Mouse (Mus musculus) stomach, embryonic 14.5 days (tissue): Measurements from ENCODE around the gene Trim10. TPM values are rescaled to one million over a fixed set of nuclear protein-coding genes. Genes with fewer than 3 reads are reported as not detected.

Experiments used
- ATAC-seq: fragments of 200-750 bp; cut with Nextera tagmentation; 2 replicates; pipeline ENCODE4 v1.8.0; 2017; ENCODE audit warnings: low read depth, moderate TSS enrichment; ENCODE audit not compliant: insufficient number of reproducible peaks, insufficient read depth, low FRiP score
- H3K27ac ChIP-seq: fragments of 300-500 bp; sonication (generic); 2 replicates; pipeline ENCODE4 v1.5.1; 2014; ENCODE audit warnings: mild to moderate bottlenecking, low read length, moderate library complexity, mixed read lengths
- H3K27me3 ChIP-seq: fragments of 300-500 bp; sonication (generic); 2 replicates; pipeline ENCODE4 v1.6.1; 2014; ENCODE audit warnings: low read length, control low read depth, mixed read lengths; ENCODE audit not compliant: control insufficient read depth, insufficient read depth
- H3K36me3 ChIP-seq: fragments of 300-500 bp; sonication (generic); 2 replicates; pipeline ENCODE4 v1.6.1; 2014; ENCODE audit warnings: mild to moderate bottlenecking, control low read depth, low read length, moderate library complexity, mixed read lengths; ENCODE audit not compliant: control insufficient read depth, insufficient read depth
- H3K4me1 ChIP-seq: fragments of 300-500 bp; sonication (generic); 2 replicates; pipeline ENCODE4 v1.6.1; 2014; ENCODE audit warnings: low read length, control low read depth, mixed read lengths; ENCODE audit not compliant: control insufficient read depth, insufficient read depth
- H3K4me2 ChIP-seq: fragments of 300-500 bp; sonication (generic); replicated peaks from 2 replicates; pipeline ENCODE4 v1.6.1; 2014; ENCODE audit warnings: low read depth, low read length, control low read depth
- H3K4me3 ChIP-seq: fragments of 300-500 bp; sonication (generic); 2 replicates; pipeline ENCODE4 v1.5.1; 2014; ENCODE audit warnings: low read depth, low read length, control low read depth
- H3K9ac ChIP-seq: fragments of 300-500 bp; sonication (generic); replicated peaks from 2 replicates; pipeline ENCODE4 v1.6.1; 2014; ENCODE audit warnings: low read depth, mild to moderate bottlenecking, control low read depth, low read length, moderate library complexity, mixed read lengths
- H3K9me3 ChIP-seq: fragments of 300-500 bp; sonication (generic); 2 replicates; pipeline ENCODE4 v1.6.1; 2016; ENCODE audit warnings: low read depth, low read length, control low read depth; ENCODE audit not compliant: control insufficient read depth
- WGBS: fragments of 180-500 bp; shearing (Covaris S2); extraction: QIAGEN DNeasy Blood & Tissue Kit; methylation state at CpG from one replicate; pipeline ENCODE4 v1.1.7; 2014; 5-methylcytosine and 5-hydroxymethylcytosine counted together
- polyA plus RNA-seq: library from polyadenylated mRNA; unstranded; fragments of >200 nt; fragmentation: Nextera tagmentation; extraction: Ambion mirVana; gene quantifications from 2 replicates; pipeline ENCODE4 v1.2.1, GENCODE M21; 2014

Gene Trim10
- polyA plus RNA-seq, 1 experiment from 2014 or later = 1.5 TPM

DNA sequence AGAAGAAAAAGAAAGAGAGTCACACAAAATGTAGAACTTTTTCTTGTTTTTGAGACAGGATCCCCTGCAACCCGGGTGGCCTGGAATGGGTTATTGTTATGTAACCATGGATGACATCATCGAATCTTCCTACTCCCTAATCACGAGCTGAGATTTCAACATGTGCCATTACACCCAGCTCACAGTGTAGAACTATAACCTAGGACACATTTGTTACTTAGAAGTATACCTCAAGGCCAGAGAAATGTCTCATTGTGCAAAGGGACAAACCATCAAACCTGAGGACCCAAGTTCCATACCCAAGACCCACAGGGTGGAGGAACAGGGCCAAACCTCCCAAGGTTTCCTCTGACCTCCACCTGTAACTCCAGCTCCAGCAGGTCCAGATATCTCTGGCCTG, 34.3 kb downstream of the Trim10 start:
- Histone ChIP-seq H3K4me1 (no peaks in the 10 kb centered on the region), H3K27ac (no peak overlapping the region), H3K9ac (no peak overlapping the region), H3K4me3 (no peak overlapping the region), H3K27me3 (no peaks in the 10 kb centered on the region), H3K4me2 (no peak overlapping the region), H3K36me3 (no peaks in the 10 kb centered on the region), H3K9me3 (no peaks in the 10 kb centered on the region)
- WGBS = 71% methylated on average over 3 of the region's 3 CpGs
- no peak for ATAC-seq

DNA sequence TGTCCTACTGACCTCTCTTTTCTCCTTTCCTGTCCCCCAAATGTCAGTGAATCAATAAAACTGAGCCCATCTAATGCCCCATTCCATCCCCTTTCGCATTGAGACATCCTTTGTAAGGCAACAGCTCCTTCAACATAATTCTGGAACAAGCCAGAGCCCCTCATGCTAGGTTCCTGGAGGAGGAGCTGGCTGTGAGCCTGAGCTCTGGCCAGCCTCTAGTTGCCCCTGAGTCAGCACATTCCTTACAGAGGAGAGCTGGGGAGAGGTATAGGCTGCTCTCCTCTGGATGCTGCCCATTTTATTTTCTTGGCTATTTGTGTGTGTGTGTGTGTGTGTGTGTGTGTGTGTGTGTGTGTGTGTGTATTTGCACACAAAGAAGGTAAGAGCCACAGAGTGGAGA, 38.9 kb downstream of the Trim10 start:
- ATAC-seq = peak; percentile 65; the same call in 1 of the 2 replicates
- Histone ChIP-seq H3K27me3 (no peaks in the 10 kb centered on the region), H3K4me1 (no peaks in the 10 kb centered on the region), H3K4me3 (no peak overlapping the region), H3K36me3 (no peaks in the 10 kb centered on the region), H3K27ac (no peak overlapping the region), H3K9ac (no peak overlapping the region), H3K4me2 (no peak overlapping the region), H3K9me3 (no peaks in the 10 kb centered on the region)
- 56% methylated on average over 1 of the region's 1 CpGs for WGBS

DNA sequence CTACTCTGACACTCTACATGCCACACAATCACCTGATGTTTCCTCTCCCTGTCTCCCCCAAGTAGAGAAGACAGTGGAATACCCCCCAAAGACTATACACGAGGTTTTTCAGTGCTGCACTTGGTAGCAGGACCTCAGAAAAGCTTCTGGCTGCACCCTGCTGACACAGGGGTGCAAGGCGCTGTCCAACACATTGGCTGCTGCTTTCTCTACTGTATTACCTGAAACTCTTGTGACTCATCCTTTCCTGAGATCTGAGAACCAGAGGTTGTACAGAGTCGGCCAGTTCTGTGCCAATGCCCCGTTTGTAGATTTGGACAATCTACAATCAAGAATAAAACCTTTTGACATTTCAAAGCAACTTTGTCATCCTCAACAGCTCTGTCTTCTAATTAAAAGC, 40.4 kb downstream of the Trim10 start:
- Histone ChIP-seq H3K4me1 (no peaks in the 10 kb centered on the region), H3K27ac (no peak overlapping the region), H3K36me3 (no peaks in the 10 kb centered on the region), H3K9me3 (no peaks in the 10 kb centered on the region), H3K27me3 (no peaks in the 10 kb centered on the region), H3K4me2 (no peak overlapping the region), H3K9ac (no peak overlapping the region), H3K4me3 (no peak overlapping the region)
- 55% methylated on average over 4 of the region's 4 CpGs for WGBS
- no peak for ATAC-seq

DNA sequence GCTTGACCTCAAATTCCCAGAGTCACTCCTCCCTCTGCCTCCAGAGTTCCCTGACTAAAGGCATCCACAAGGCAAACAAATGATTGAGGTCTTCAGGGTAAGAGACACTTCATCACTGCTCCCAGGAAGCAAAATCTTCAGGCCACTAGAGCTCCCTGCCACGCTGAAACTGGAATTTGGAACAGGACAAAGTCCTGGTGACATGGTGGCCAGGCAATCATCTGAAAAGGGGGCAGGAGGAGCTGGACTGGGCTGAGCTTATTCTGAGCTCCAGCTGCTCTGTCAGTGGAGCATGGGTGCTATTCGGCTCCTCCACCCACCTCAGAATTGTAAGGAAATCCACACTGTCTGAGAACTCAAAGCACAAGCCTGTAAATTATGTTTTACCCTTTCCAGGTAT, 42.7 kb downstream of the Trim10 start:
- no peaks in the 10 kb centered on the region for H3K9me3 ChIP-seq
- no peak overlapping the region for H3K4me3 ChIP-seq
- H3K4me2 ChIP-seq = no peak overlapping the region
- no peaks in the 10 kb centered on the region for H3K27me3 ChIP-seq
- H3K4me1 ChIP-seq = no peaks in the 10 kb centered on the region
- no peak overlapping the region for H3K27ac ChIP-seq
- H3K36me3 ChIP-seq = no peaks in the 10 kb centered on the region
- WGBS = 56% methylated on average over 2 of the region's 2 CpGs
- no peak for ATAC-seq
- H3K9ac ChIP-seq = no peak overlapping the region

DNA sequence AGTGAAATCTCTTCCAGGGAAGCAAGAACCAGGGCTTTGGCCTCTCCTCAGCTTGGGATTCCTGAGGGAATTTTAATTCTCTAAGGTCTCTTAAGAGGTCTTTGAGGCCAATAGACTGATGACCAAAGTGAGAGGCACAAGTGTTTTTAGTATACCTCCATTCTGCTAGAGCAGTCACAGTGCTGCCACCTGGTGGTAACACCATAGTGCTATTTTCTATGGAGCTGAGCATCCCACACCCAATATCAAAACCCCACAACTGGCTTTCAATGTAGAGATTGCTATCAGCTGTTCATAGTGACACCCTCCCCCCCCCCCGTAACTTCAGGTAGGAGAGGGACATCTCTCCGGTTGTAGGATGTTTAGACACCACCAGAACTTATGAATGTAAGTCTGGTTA, 44.7 kb downstream of the Trim10 start:
- Histone ChIP-seq H3K4me3 (no peak overlapping the region), H3K9ac (no peak overlapping the region), H3K27ac (no peak overlapping the region), H3K27me3 (no peaks in the 10 kb centered on the region), H3K36me3 (no peaks in the 10 kb centered on the region), H3K4me2 (no peak overlapping the region), H3K9me3 (no peaks in the 10 kb centered on the region), H3K4me1 (no peaks in the 10 kb centered on the region)
- no peak for ATAC-seq
- 21% methylated on average over 2 of the region's 2 CpGs for WGBS

DNA sequence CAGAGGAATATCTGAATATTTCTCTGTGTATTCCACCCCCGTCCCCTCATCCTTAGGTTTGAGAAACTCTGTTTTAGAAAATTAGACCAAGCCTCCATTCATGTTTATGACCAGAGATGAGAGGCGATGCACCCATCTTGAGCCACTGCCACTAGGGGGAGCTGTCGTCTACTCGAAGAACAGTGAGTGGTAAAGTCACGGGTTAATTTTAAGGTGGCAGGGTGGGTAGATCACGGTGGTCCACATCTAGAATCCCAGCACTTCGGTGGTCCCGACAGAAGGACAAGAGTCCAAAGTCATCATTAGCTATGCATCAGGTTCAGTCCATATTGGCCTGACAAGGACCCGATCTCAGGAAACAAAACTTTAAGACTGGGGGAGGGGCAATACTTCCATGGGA, 45.7 kb downstream of the Trim10 start:
- WGBS = 15% methylated on average over 9 of the region's 9 CpGs
- no peak overlapping the region for H3K4me3 ChIP-seq
- H3K9me3 ChIP-seq = no peaks in the 10 kb centered on the region
- no peak overlapping the region for H3K4me2 ChIP-seq
- no peak for ATAC-seq
- no peaks in the 10 kb centered on the region for H3K4me1 ChIP-seq
- H3K27ac ChIP-seq = no peak overlapping the region
- no peaks in the 10 kb centered on the region for H3K36me3 ChIP-seq
- no peak overlapping the region for H3K9ac ChIP-seq
- no peaks in the 10 kb centered on the region for H3K27me3 ChIP-seq

DNA sequence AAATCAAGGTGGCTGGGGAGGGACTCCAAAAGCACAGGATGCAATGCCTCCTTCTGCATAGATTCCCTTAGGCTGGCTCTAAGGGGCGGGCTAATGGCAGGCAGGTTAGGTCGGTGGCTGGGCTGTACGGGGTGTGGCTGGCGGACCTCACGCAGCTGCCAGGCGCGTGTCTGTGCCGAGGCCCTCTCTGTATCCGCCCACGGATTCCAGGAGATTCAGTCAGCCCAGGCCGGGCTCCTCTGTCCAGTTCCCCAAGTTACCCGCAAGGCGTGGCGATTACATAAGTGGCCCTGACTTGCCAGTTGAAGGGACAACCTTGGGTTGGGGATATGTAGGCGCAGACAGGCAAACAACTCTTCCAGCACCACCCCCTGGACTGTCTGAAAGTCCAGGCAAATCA, 50.9 kb downstream of the Trim10 start:
- Histone ChIP-seq H3K4me1 (no peaks in the 10 kb centered on the region), H3K4me3 (no peak overlapping the region), H3K36me3 (no peaks in the 10 kb centered on the region), H3K27me3 (no peaks in the 10 kb centered on the region), H3K9me3 (no peaks in the 10 kb centered on the region), H3K27ac (no peak overlapping the region), H3K9ac (no peak overlapping the region), H3K4me2 (no peak overlapping the region)
- WGBS = 46% methylated on average over 15 of the region's 15 CpGs
- peak; percentile 65; the same call in 1 of the 2 replicates for ATAC-seq

DNA sequence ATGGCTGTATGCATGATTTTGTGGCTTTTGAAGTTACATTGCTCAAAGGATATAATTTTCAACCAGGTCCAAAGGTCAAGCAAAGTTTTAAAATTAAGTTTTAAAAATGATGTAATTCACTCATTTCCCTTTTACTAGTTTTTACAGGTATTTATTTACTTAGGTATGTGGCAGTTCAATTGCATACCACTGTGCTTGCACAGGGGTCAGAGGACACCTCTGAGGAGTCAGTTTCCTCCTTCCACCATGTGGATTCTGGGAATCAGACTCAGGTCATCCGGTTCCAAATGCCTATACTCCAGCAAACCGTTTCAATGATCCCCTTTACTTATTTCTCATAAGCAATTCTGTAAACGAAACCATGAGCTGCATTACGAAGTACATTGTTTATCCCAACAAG, 53.3 kb downstream of the Trim10 start:
- H3K36me3 ChIP-seq = no peaks in the 10 kb centered on the region
- H3K9me3 ChIP-seq = no peaks in the 10 kb centered on the region
- no peaks in the 10 kb centered on the region for H3K4me1 ChIP-seq
- H3K9ac ChIP-seq = no peak overlapping the region
- no peak for ATAC-seq
- no peak overlapping the region for H3K27ac ChIP-seq
- H3K27me3 ChIP-seq = no peaks in the 10 kb centered on the region
- H3K4me2 ChIP-seq = no peak overlapping the region
- WGBS = 79% methylated on average over 4 of the region's 4 CpGs
- H3K4me3 ChIP-seq = no peak overlapping the region

DNA sequence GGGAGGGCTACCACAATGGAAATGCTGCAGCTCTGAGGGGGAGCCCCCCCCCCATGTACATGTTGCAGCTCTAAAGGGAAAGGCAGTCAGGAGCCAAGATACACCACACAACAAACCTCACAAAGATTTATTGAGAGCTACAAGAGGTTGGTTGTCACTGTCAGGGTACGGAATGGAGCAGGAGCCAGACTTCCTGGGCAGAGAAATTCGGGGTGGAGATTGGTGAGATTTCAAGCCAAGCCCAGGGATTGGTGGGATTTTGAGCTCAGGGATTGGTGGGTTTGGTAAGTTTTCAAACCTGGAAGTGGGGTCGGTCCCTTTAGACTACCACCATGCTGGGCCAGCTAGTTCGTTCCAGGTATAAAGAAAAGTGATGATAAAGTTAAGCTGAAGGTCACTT, 54.1 kb downstream of the Trim10 start:
- H3K9me3 ChIP-seq = no peaks in the 10 kb centered on the region
- no peaks in the 10 kb centered on the region for H3K4me1 ChIP-seq
- no peak for ATAC-seq
- H3K36me3 ChIP-seq = no peaks in the 10 kb centered on the region
- H3K27ac ChIP-seq = no peak overlapping the region
- H3K4me3 ChIP-seq = no peak overlapping the region
- H3K4me2 ChIP-seq = no peak overlapping the region
- WGBS = 57% methylated on average over 4 of the region's 4 CpGs
- H3K9ac ChIP-seq = no peak overlapping the region
- H3K27me3 ChIP-seq = no peaks in the 10 kb centered on the region
